9 mouse cellular contexts compared by ENCODE assay signal in genomic region chr1:133267813-133268492, GRCm38 (mm10). TPM values are rescaled to one million over a fixed set of nuclear protein-coding genes. Genes with fewer than 3 reads are reported as not detected.
DNase-seq lines count a peak whose midpoint lies in the region; ATAC-seq and TF ChIP-seq lines count a peak whose summit lies in the region.
"Had no signal": no experiment of that assay in that cellular context is flagged by ENCODE, and none has a peak within 500 bp of the region (broad histone marks: within the 10 kb centered on the region; RNA-seq: fewer than 3 reads in every experiment).

No protein-coding gene starts in this region.

- intact Hi-C loops in heart, adult 2 months (cut with DNase I), result loop anchor here (2.0 to 5.0 kb wide), 3 partner anchors 15 to 87 kb away; no protein-coding TSS in a partner anchor

- DNase-seq in heart, adult 2 months, result no peak
- peak; percentile 48 for DNase-seq in embryo, embryonic 10.5 days (ENCODE audit: low spot score)
- DNase-seq in layer of hippocampus, adult 18-20 months (ENCODE audit: low spot score in 2 of 2), result peak; percentile 30 to 70
- no peak for DNase-seq in kidney, adult 8-10 months
- no peak for DNase-seq in lung, postnatal 0 days (ENCODE audit: low spot score)

- TF ChIP-seq POLR2A in heart, adult 2 months (IDR thresholded peaks at IDR 0.05; ENCODE audit: insufficient read depth, low read depth, low read length), result no peak

- H3K9ac ChIP-seq in heart, embryonic 12.5 days, result no peak overlapping the region; the same call in 1 of the 2 replicates
- no peak overlapping the region for H3K9ac ChIP-seq in heart, adult 2 months (ENCODE audit: low read depth, low read length)
- peak overlapping the region; percentile 11 for H3K9ac ChIP-seq in midbrain, embryonic 12.5 days (replicated peaks)
- H3K9ac ChIP-seq in lung, postnatal 0 days (replicated peaks; ENCODE audit: low read depth), result no peak overlapping the region
- no peak overlapping the region for H3K9ac ChIP-seq in kidney, embryonic 16.5 days (replicated peaks; ENCODE audit: low read length)

- TF ChIP-seq CTCF in heart, adult 2 months (IDR thresholded peaks at IDR 0.05), result no peak
- TF ChIP-seq CTCF in lung, postnatal 0 days (IDR thresholded peaks at IDR 0.05), result no peak

- no peak for TF ChIP-seq EP300 in heart, adult 2 months (IDR thresholded peaks at IDR 0.05; ENCODE audit: insufficient read depth, low read depth, low read length)
- TF ChIP-seq EP300 in lung, postnatal 0 days (IDR thresholded peaks at IDR 0.05), result no peak

- peak; percentile 34; the same call in 1 of the 2 replicates for ATAC-seq in heart, embryonic 12.5 days (ENCODE audit: insufficient number of reproducible peaks, low FRiP score)
- ATAC-seq in midbrain, embryonic 12.5 days (ENCODE audit: low FRiP score, low read depth), result peak; percentile 84
- ATAC-seq in lung, postnatal 0 days, result no peak
- ATAC-seq in kidney, embryonic 16.5 days (ENCODE audit: low FRiP score, low TSS enrichment), result no peak

- no peaks in the 10 kb centered on the region for H3K79me2 ChIP-seq in heart, adult 2 months (replicated peaks; ENCODE audit: control insufficient read depth, insufficient read depth, low read length)

- 25% methylated on average over 10 of the region's 10 CpGs for WGBS in heart, embryonic 12.5 days
- WGBS in heart, adult 2 months, result 46% methylated on average over 10 of the region's 10 CpGs
- WGBS in midbrain, embryonic 12.5 days, result 15% methylated on average over 10 of the region's 10 CpGs
- 43% methylated on average over 10 of the region's 10 CpGs for WGBS in lung, postnatal 0 days
- WGBS in kidney, embryonic 16.5 days, result 31% methylated on average over 10 of the region's 10 CpGs

- peaks cover 29% of the 10 kb centered on the region for H3K4me1 ChIP-seq in heart, embryonic 12.5 days (replicated peaks)
- H3K4me1 ChIP-seq in heart, adult 2 months (ENCODE audit: control insufficient read depth, insufficient read depth, low read length), result no peaks in the 10 kb centered on the region
- H3K4me1 ChIP-seq in midbrain, embryonic 12.5 days, result peaks cover 25% of the 10 kb centered on the region
- no peaks in the 10 kb centered on the region for H3K4me1 ChIP-seq in lung, postnatal 0 days (ENCODE audit: insufficient read depth, low read depth, low read length)
- H3K4me1 ChIP-seq in kidney, embryonic 16.5 days (ENCODE audit: insufficient read depth, low read length), result peaks cover 10% of the 10 kb centered on the region; the same call in 1 of the 2 replicates

- H3K4me3 ChIP-seq in heart, embryonic 12.5 days, result no peak overlapping the region
- H3K4me3 ChIP-seq in heart, adult 2 months, result no peak overlapping the region
- H3K4me3 ChIP-seq in midbrain, embryonic 12.5 days, result no peak overlapping the region
- no peak overlapping the region for H3K4me3 ChIP-seq in lung, postnatal 0 days (ENCODE audit: low read depth, low read length)
- no peak overlapping the region for H3K4me3 ChIP-seq in kidney, embryonic 16.5 days (ENCODE audit: low read length)
- H3K4me3 ChIP-seq: megakaryocyte, embryonic 14.5 days had no signal

- H3K27me3 ChIP-seq in heart, embryonic 12.5 days (replicated peaks), result no peaks in the 10 kb centered on the region
- no peaks in the 10 kb centered on the region for H3K27me3 ChIP-seq in heart, adult 2 months (ENCODE audit: control insufficient read depth, insufficient read depth, low read length)
- H3K27me3 ChIP-seq in midbrain, embryonic 12.5 days, result no peaks in the 10 kb centered on the region
- H3K27me3 ChIP-seq in lung, postnatal 0 days (replicated peaks; ENCODE audit: insufficient read depth, low read length), result no peaks in the 10 kb centered on the region
- H3K27me3 ChIP-seq in kidney, embryonic 16.5 days (ENCODE audit: insufficient read depth, low read length), result no peaks in the 10 kb centered on the region

- H3K4me2 ChIP-seq in heart, embryonic 12.5 days, result no peak overlapping the region
- H3K4me2 ChIP-seq in midbrain, embryonic 12.5 days (replicated peaks), result peak overlapping the region; percentile 3
- H3K4me2 ChIP-seq in lung, postnatal 0 days (replicated peaks; ENCODE audit: low read depth, low read length), result no peak overlapping the region
- H3K4me2 ChIP-seq in kidney, embryonic 16.5 days (replicated peaks; ENCODE audit: low read depth, low read length), result no peak overlapping the region

- H3K36me3 ChIP-seq in heart, embryonic 12.5 days, result peaks cover 79% of the 10 kb centered on the region
- no peaks in the 10 kb centered on the region for H3K36me3 ChIP-seq in heart, adult 2 months (ENCODE audit: control insufficient read depth, insufficient read depth, low read length)
- H3K36me3 ChIP-seq in midbrain, embryonic 12.5 days, result peaks cover 73% of the 10 kb centered on the region
- no peaks in the 10 kb centered on the region for H3K36me3 ChIP-seq in lung, postnatal 0 days (ENCODE audit: insufficient read depth, low read length)
- no peaks in the 10 kb centered on the region for H3K36me3 ChIP-seq in kidney, embryonic 16.5 days (ENCODE audit: insufficient read depth, low read length)

- H3K27ac ChIP-seq in heart, embryonic 12.5 days (ENCODE audit: poor library complexity, severe bottlenecking), result peak overlapping the region; percentile 50; the same call in 1 of the 2 replicates
- no peak overlapping the region for H3K27ac ChIP-seq in heart, adult 2 months
- H3K27ac ChIP-seq in midbrain, embryonic 12.5 days (replicated peaks), result peak overlapping the region; percentile 77
- no peak overlapping the region for H3K27ac ChIP-seq in lung, postnatal 0 days (ENCODE audit: low read length)
- H3K27ac ChIP-seq in kidney, embryonic 16.5 days (ENCODE audit: low read length), result no peak overlapping the region

- H3K9me3 ChIP-seq in heart, embryonic 12.5 days (replicated peaks), result no peaks in the 10 kb centered on the region
- H3K9me3 ChIP-seq in midbrain, embryonic 12.5 days, result no peaks in the 10 kb centered on the region
- no peaks in the 10 kb centered on the region for H3K9me3 ChIP-seq in lung, postnatal 0 days (ENCODE audit: low read length)
- H3K9me3 ChIP-seq in kidney, embryonic 16.5 days (ENCODE audit: low read length), result no peaks in the 10 kb centered on the region

RNA-seq across cellular contexts. Expression of gene Golt1a, which starts 41.6 kb away (rescaled TPM):
- polyA plus RNA-seq in heart, embryonic 12.5 days (2016; fragmentation: Nextera tagmentation; extraction: Ambion mirVana), result not detected in 2 replicates
- total RNA-seq in heart, adult 2 months (2021), result not detected
- polyA plus RNA-seq in heart, adult 2 months (2012; rRNA removed), result 0.43 TPM in 1 of 2 replicates, not detected in the other
- not detected for total RNA-seq in layer of hippocampus, adult 18-20 months (2021)
- not detected in 2 replicates for polyA plus RNA-seq in midbrain, embryonic 12.5 days (2016; fragmentation: Nextera tagmentation; extraction: Ambion mirVana)
- 0.26 and 1.2 TPM in 2 replicates for polyA plus RNA-seq in lung, postnatal 0 days (2015; fragmentation: Nextera tagmentation; extraction: Ambion mirVana)
- polyA plus RNA-seq in kidney, embryonic 16.5 days (2015; fragmentation: Nextera tagmentation; extraction: Ambion mirVana), result 7.9 and 8.0 TPM in 2 replicates

RNA-seq across cellular contexts. Expression of gene Kiss1, which starts 53.7 kb away (rescaled TPM):
- not detected in 2 replicates for polyA plus RNA-seq in heart, embryonic 12.5 days (2016; fragmentation: Nextera tagmentation; extraction: Ambion mirVana)
- total RNA-seq in heart, adult 2 months (2021), result not detected
- polyA plus RNA-seq in heart, adult 2 months (2012; rRNA removed), result not detected in 2 replicates
- not detected for total RNA-seq in layer of hippocampus, adult 18-20 months (2021)
- polyA plus RNA-seq in midbrain, embryonic 12.5 days (2016; fragmentation: Nextera tagmentation; extraction: Ambion mirVana), result not detected in 2 replicates
- 15.2 and 19.2 TPM in 2 replicates for polyA plus RNA-seq in lung, postnatal 0 days (2015; fragmentation: Nextera tagmentation; extraction: Ambion mirVana)
- not detected in 2 replicates for polyA plus RNA-seq in kidney, embryonic 16.5 days (2015; fragmentation: Nextera tagmentation; extraction: Ambion mirVana)

Comparison
In these comparisons a context has a peak if more than half of its experiments do, and no peak if none do; other contexts are left out.
1. H3K27ac ChIP-seq: peak in heart, embryonic 12.5 days (single experiment) and midbrain, embryonic 12.5 days (single experiment); none in heart, adult 2 months (single experiment), lung, postnatal 0 days (single experiment) and kidney, embryonic 16.5 days (single experiment).
2. ATAC-seq: peak in heart, embryonic 12.5 days (single experiment) and midbrain, embryonic 12.5 days (single experiment); none in lung, postnatal 0 days (single experiment) and kidney, embryonic 16.5 days (single experiment).
3. DNase-seq: peak in embryo, embryonic 10.5 days (single experiment) and layer of hippocampus, adult 18-20 months (2 of 2); none in heart, adult 2 months (0 of 2), kidney, adult 8-10 months (0 of 2) and lung, postnatal 0 days (single experiment).
4. RNA of gene Kiss1, which starts 53.7 kb away (polyA plus RNA-seq): 15.2 to 19.2 TPM in lung, postnatal 0 days; not detected in midbrain, embryonic 12.5 days, not detected in heart, embryonic 12.5 days, not detected in heart, adult 2 months and not detected in kidney, embryonic 16.5 days; every median in the first group is over 10 times any median in the second.